Mouse (Mus musculus) myocyte (in vitro differentiated cells): ENCODE results near the gene Lrmda. TPM values are rescaled to one million over a fixed set of nuclear protein-coding genes. Genes with fewer than 3 reads are reported as not detected.

Experiments
- H3K27me3 ChIP-seq: one replicate; pipeline ENCODE4 v1.6.1; 2011; ENCODE audit not compliant: control insufficient read depth, insufficient read depth, insufficient read length
- H3K36me3 ChIP-seq: one replicate; pipeline ENCODE4 v1.6.1; 2011; ENCODE audit not compliant: control insufficient read depth, insufficient read depth
- H3K4me2 ChIP-seq: one replicate; pipeline ENCODE4 v1.6.1; 2011; ENCODE audit warnings: low read depth, control low read depth
- H3K4me3 ChIP-seq: one replicate; pipeline ENCODE4 v1.5.1; 2011; ENCODE audit warnings: mild to moderate bottlenecking, control low read depth, moderate library complexity
- H3K79me2 ChIP-seq: one replicate; pipeline ENCODE4 v1.6.1; 2011; ENCODE audit not compliant: control insufficient read depth, insufficient read depth
- H3ac ChIP-seq: one replicate; pipeline ENCODE4 v1.6.1; 2011; ENCODE audit not compliant: control insufficient read depth, insufficient read length
- CEBPB ChIP-seq: IDR thresholded peaks from 2 replicates; pipeline ENCODE4 v1.6.1; 2011; ENCODE audit warnings: mild to moderate bottlenecking, moderate library complexity; ENCODE audit not compliant: poor library complexity, insufficient read depth, severe bottlenecking
- E2F4 ChIP-seq: IDR thresholded peaks from one replicate; pipeline ENCODE4 v1.6.1; 2011; ENCODE audit warnings: mild to moderate bottlenecking, control low read depth, moderate library complexity; ENCODE audit not compliant: insufficient read depth
- MAX ChIP-seq: IDR thresholded peaks from one replicate; pipeline ENCODE4 v1.6.1; 2011; ENCODE audit warnings: low read depth, mild to moderate bottlenecking, control low read depth
- MYOD1 ChIP-seq, 3 experiments: IDR thresholded peaks; one replicate each; pipeline ENCODE4 v1.6.1; 2011; ENCODE audit warnings: control low read depth in 2 of 3, low read depth in 2 of 3, mild to moderate bottlenecking in 2 of 3, moderate library complexity in 1 of 3; ENCODE audit not compliant: insufficient read length in 2 of 3, control insufficient read depth in 1 of 3
- MYOG ChIP-seq, 3 experiments: IDR thresholded peaks; one replicate each; pipeline ENCODE4 v1.6.1; 2011; ENCODE audit warnings: control low read depth in 2 of 3, low read depth in 2 of 3, mild to moderate bottlenecking in 2 of 3; ENCODE audit not compliant: insufficient read length in 2 of 3, control insufficient read depth in 1 of 3, insufficient read depth in 1 of 3
- POLR2A ChIP-seq: IDR thresholded peaks from one replicate; pipeline ENCODE4 v1.6.1; 2011; ENCODE audit warnings: low read depth, mild to moderate bottlenecking, control low read depth, moderate library complexity; ENCODE audit not compliant: insufficient read length
- POLR2AphosphoS2 ChIP-seq: IDR thresholded peaks from one replicate; pipeline ENCODE4 v1.6.1; 2011; ENCODE audit warnings: low read depth, control low read depth; ENCODE audit not compliant: insufficient read length
- REST ChIP-seq: IDR thresholded peaks from one replicate; pipeline ENCODE4 v1.6.1; 2011; ENCODE audit warnings: mild to moderate bottlenecking, control low read depth, moderate library complexity; ENCODE audit not compliant: insufficient read depth, insufficient read length
- SRF ChIP-seq: IDR thresholded peaks from one replicate; pipeline ENCODE4 v1.6.1; 2011; ENCODE audit warnings: low read depth; ENCODE audit not compliant: control insufficient read depth, insufficient read length
- TCF12 ChIP-seq: IDR thresholded peaks from one replicate; pipeline ENCODE4 v1.6.1; 2011; ENCODE audit warnings: mild to moderate bottlenecking, control low read depth; ENCODE audit not compliant: poor library complexity, insufficient read depth, severe bottlenecking
- TCF3 ChIP-seq: IDR thresholded peaks from one replicate; pipeline ENCODE4 v1.6.1; 2011; ENCODE audit warnings: low read depth, control low read depth; ENCODE audit not compliant: insufficient read length
- USF1 ChIP-seq: IDR thresholded peaks from one replicate; pipeline ENCODE4 v1.6.1; 2011; ENCODE audit warnings: low read depth, mild to moderate bottlenecking, control low read depth, moderate library complexity
- polyA plus RNA-seq: library from polyadenylated mRNA; unstranded; fragments of >200 nt; fragmentation: generic; extraction: Trizol; gene quantifications from one replicate; pipeline ENCODE4 v1.2.1, GENCODE M21; 2012; ENCODE audit warnings: missing spikeins

The Lrmda gene
- polyA plus RNA-seq, 1 experiment = 1.9 TPM

DNA sequence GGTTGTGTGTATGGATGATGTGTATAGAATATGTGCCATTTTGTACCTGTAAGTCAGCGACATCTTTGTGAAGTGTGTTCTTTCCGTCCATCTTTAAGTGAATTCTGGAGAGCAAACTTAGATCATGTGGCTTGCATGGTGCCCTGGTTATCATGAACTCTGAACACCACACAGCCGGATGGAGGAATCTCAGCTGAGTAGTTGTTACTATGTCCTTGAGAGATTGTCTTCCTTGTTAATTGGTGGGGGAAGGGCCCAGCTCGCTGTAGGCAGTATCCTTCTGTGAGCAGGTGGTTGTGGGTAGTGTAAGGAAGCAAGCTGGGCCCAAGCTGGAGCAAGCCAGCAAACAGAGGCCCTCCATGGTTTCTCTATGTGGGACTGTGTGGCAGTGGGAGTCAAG lies 89.9 kb downstream of the Lrmda start:
- TF ChIP-seq USF1 = no peak
- no peak for TF ChIP-seq POLR2A
- no peak for TF ChIP-seq MYOG (IDR thresholded peaks at IDR 0.05; ENCODE audit: control insufficient read depth in 1 of 3, insufficient read depth in 1 of 3, insufficient read length in 2 of 3, low read depth in 2 of 3)
- no peak for TF ChIP-seq SRF
- no peak for TF ChIP-seq REST
- no peak for TF ChIP-seq MYOD1 (IDR thresholded peaks at IDR 0.05; ENCODE audit: control insufficient read depth in 1 of 3, insufficient read length in 2 of 3, low read depth in 2 of 3)
- no peak for TF ChIP-seq TCF3
- no peak for TF ChIP-seq TCF12
- Histone ChIP-seq H3ac (no peak overlapping the region), H3K36me3 (no peaks in the 10 kb centered on the region), H3K27me3 (peaks cover 24% of the 10 kb centered on the region), H3K4me2 (no peak overlapping the region), H3K4me3 (no peak overlapping the region), H3K79me2 (no peaks in the 10 kb centered on the region)

DNA sequence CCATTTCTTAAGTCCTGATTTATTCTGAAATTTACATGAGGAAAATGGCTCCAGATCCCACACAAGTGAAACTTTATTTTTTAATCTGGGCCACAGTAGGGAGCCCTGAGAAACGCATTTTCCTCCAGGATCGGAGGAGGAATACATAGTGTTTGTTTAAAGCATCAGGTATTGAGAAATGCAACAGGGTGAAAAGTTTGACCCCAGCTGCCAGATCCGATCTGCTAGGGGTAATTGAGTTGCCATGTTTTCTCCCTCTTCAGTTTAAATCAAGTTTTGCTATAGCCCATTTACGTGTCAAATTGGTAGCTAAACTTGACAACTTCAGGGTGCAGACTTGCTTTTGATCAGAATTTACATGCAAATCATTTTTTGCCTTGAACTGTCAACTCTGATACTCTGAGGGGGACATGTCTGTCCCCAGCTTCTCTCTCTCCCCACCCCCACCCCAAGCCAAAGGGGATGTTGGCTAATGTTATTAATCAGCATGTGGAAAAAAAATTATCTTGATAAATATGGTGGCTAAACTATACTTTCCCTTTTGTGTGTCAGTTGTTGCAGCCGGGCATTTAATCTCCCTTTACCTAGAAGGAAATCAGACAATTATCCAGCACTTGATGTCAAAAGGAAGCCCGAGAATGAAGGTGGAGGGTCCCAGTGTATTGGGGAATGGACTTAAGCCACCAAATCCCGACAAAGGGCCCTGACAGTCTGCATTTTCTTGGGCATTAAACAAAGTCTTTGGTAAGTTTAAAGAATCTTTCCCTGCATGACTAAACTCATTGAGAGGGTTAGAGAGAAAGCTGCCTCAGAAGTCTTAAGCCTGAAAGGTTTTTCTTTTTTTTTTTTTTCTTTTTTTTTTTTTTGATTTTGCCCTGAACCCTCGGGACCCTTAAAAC lies 94.2 kb downstream of the Lrmda start:
- H3K27me3 ChIP-seq = peaks cover 30% of the 10 kb centered on the region
- no peaks in the 10 kb centered on the region for H3K79me2 ChIP-seq
- H3K4me3 ChIP-seq = no peak overlapping the region
- no peak overlapping the region for H3ac ChIP-seq
- TF ChIP-seq MAX (no peak), POLR2A (no peak), MYOG (IDR thresholded peaks at IDR 0.05; ENCODE audit: control insufficient read depth in 1 of 3, insufficient read depth in 1 of 3, insufficient read length in 2 of 3, low read depth in 2 of 3) (no peak), TCF12 (no peak), TCF3 (no peak), USF1 (no peak), REST (no peak), CEBPB (no peak), E2F4 (no peak), MYOD1 (IDR thresholded peaks at IDR 0.05; ENCODE audit: control insufficient read depth in 1 of 3, insufficient read length in 2 of 3, low read depth in 2 of 3) (no peak)
- H3K36me3 ChIP-seq = no peaks in the 10 kb centered on the region
- no peak overlapping the region for H3K4me2 ChIP-seq

DNA sequence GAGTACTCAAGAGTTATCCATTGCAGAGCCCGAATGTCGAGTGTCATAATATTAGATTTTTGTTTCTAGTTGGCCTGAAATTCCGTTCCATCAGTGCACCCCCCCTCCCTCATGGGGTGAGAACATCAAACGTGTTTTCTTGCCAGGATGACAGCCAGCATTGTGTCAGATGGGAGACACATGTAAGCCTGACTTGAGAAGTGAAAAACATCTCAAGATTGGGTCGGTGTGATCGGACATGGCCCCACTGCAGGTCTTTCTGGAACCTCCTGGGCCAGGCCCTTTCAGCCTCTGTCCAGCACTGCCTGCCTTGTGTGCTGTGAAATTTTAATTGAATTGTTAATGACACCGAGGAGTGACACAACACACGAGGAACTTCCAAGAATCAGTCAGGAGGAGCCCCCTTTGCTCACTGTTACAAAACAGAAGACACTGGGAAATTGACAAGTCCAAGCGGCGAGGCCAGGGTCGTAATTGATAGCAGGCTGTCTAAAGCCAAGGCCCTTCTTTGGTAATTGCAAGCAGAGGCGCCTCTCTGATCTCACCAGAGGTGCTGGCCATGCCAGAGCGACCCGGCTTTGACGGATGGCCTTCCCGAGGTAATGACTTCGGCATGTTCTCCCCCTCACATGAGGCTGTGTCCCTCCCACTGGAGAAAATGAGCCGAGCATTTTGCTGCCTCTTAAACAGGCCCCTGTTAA lies 95.3 kb downstream of the Lrmda start:
- H3K4me2 ChIP-seq = no peak overlapping the region
- no peaks in the 10 kb centered on the region for H3K79me2 ChIP-seq
- H3K4me3 ChIP-seq = no peak overlapping the region
- H3K27me3 ChIP-seq = peaks cover 22% of the 10 kb centered on the region
- H3ac ChIP-seq = no peak overlapping the region
- TF ChIP-seq MAX = no peak
- no peak for TF ChIP-seq POLR2AphosphoS2
- H3K36me3 ChIP-seq = no peaks in the 10 kb centered on the region

DNA sequence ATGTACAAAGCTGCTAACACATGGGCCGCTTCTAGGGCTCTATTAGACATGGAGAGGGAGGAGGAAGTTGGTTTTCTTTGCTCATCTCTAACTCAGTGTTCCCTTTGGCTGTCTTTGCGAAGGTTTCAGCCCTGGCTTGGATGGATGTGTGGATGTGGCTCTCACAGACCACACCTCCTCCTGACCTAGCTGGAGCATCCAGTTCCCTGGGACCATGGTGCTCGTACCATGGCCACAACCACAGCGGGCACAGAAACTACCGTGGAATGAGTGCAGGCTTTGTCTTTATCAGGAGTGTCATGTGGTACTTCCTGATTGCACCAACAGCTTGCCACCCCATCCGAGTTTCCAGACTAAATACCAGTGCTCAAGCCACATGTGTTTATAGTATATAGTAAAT lies 98.6 kb downstream of the Lrmda start:
- H3ac ChIP-seq = no peak overlapping the region
- H3K4me2 ChIP-seq = no peak overlapping the region
- no peak for TF ChIP-seq E2F4
- no peak for TF ChIP-seq CEBPB
- no peak for TF ChIP-seq TCF12
- H3K27me3 ChIP-seq = peaks cover 13% of the 10 kb centered on the region
- H3K4me3 ChIP-seq = no peak overlapping the region
- H3K79me2 ChIP-seq = no peaks in the 10 kb centered on the region
- H3K36me3 ChIP-seq = no peaks in the 10 kb centered on the region

DNA sequence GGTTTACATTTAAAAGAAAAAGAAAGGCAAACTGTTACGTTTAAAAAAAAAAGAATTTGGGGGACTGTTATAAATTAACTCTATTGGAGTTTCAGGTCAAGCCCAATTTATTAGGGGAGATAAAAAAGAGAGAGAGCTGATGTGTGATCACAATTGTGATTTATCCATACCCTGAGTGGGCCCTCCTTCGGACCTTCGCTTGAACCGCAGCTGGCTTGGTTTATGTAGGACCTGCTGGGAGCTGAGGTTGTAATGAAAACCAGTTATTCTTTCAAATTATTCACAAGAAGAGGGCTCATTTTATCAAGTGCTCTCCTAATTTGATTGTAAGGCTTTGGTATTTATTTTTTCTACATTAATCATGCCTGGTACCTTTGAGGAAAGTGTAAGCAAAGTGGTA lies 99.0 kb downstream of the Lrmda start:
- no peak overlapping the region for H3K4me2 ChIP-seq
- no peak overlapping the region for H3ac ChIP-seq
- H3K4me3 ChIP-seq = no peak overlapping the region
- H3K36me3 ChIP-seq = no peaks in the 10 kb centered on the region
- no peaks in the 10 kb centered on the region for H3K79me2 ChIP-seq
- no peak for TF ChIP-seq REST
- no peak for TF ChIP-seq SRF
- TF ChIP-seq MAX = no peak
- TF ChIP-seq TCF12 = no peak
- H3K27me3 ChIP-seq = peaks cover 13% of the 10 kb centered on the region
